Mouse (Mus musculus) G1E (cell line): ENCODE results near the gene Usp42. TPM values are rescaled to one million over a fixed set of nuclear protein-coding genes. Genes with fewer than 3 reads are reported as not detected.

Experiments used
- ATAC-seq: 2 replicates; pipeline ENCODE4 v1.8.0; 2016; ENCODE audit warnings: mild to moderate bottlenecking; ENCODE audit not compliant: insufficient number of reproducible peaks, poor library complexity, low FRiP score, severe bottlenecking; ENCODE audit errors: extremely low read depth
- DNase-seq: peaks from one replicate; pipeline ENCODE4 v3.0.0; 2012; ENCODE audit warnings: low spot score
- H3K27me3 ChIP-seq: 2 replicates; pipeline ENCODE4 v1.6.1; 2012; ENCODE audit warnings: mild to moderate bottlenecking, low read length, inconsistent platforms; ENCODE audit not compliant: insufficient read depth
- H3K36me3 ChIP-seq: replicated peaks from 2 replicates; pipeline ENCODE3; 2012; ENCODE audit warnings: mild to moderate bottlenecking, inconsistent platforms
- H3K4me1 ChIP-seq: 2 replicates; pipeline ENCODE4 v1.6.1; 2012; ENCODE audit warnings: low read depth, low read length, inconsistent platforms, mixed read lengths; ENCODE audit not compliant: insufficient read depth
- H3K4me3 ChIP-seq: 2 replicates; pipeline ENCODE4 v1.5.1; 2012; ENCODE audit warnings: low read depth, mild to moderate bottlenecking, inconsistent platforms, low read length, moderate library complexity, mixed read lengths
- H3K9me3 ChIP-seq: replicated peaks from 2 replicates; pipeline ENCODE4 v1.6.1; 2012; ENCODE audit warnings: inconsistent platforms
- CTCF ChIP-seq: IDR thresholded peaks from 2 replicates; pipeline ENCODE4 v1.5.1; 2012; ENCODE audit warnings: low read depth, low read length, inconsistent platforms, mixed read lengths
- GATA1 ChIP-seq: IDR thresholded peaks from 2 replicates; pipeline ENCODE4 v1.6.1; 2012; ENCODE audit warnings: borderline replicate concordance, low read length, inconsistent platforms, mixed read lengths
- GATA2 ChIP-seq: IDR thresholded peaks from 2 replicates; pipeline ENCODE4 v1.6.1; 2012; ENCODE audit warnings: low read depth, low read length, inconsistent platforms, borderline replicate concordance
- POLR2AphosphoS5 ChIP-seq: IDR thresholded peaks from 2 replicates; pipeline ENCODE4 v1.6.1; 2012; ENCODE audit warnings: low read depth, low read length, inconsistent platforms; ENCODE audit not compliant: insufficient replicate concordance
- TAL1 ChIP-seq: conservative IDR thresholded peaks from 2 replicates; pipeline ENCODE4 v1.6.1; 2012; ENCODE audit warnings: low read depth, low read length, inconsistent platforms, mixed read lengths
- polyA plus RNA-seq: library from polyadenylated mRNA; stranded (reverse); fragments of >175 nt; gene quantifications from 2 replicates; pipeline ENCODE4 v1.2.3, GENCODE M21; 2012
- total RNA-seq, 2 experiments: library from RNA; stranded (forward) in 1 of 2; stranded (reverse) in 1 of 2; fragments of 200-1000 nt in 1 of 2; fragments of >200 nt in 1 of 2; fragmentation: Nextera tagmentation in 1 of 2; gene quantifications; 2 replicates each; pipeline ENCODE4 v1.2.3; 2014 to 2017

The Usp42 gene
- total and polyA plus RNA-seq, 3 experiments, result 5.6 to 34.7 (median 21.3) TPM

GRCm38 (mm10) chr5:143706030-143706821 lies 25.9 kb downstream of the Usp42 start:
- Histone ChIP-seq H3K27me3 (no peaks in the 10 kb centered on the region), H3K4me3 (no peak overlapping the region), H3K9me3 (no peaks in the 10 kb centered on the region), H3K4me1 (peaks cover 62% of the 10 kb centered on the region), H3K36me3 (peaks cover 95% of the 10 kb centered on the region)
- no peak for ATAC-seq
- no peak for DNase-seq
- no peak for TF ChIP-seq GATA1
- no peak for TF ChIP-seq CTCF
- TF ChIP-seq POLR2AphosphoS5, result no peak
- TF ChIP-seq TAL1, result no peak
- no peak for TF ChIP-seq GATA2

GRCm38 (mm10) chr5:143705659-143705982 lies 26.5 kb downstream of the Usp42 start:
- peaks cover 95% of the 10 kb centered on the region for H3K36me3 ChIP-seq
- ATAC-seq (no peak), DNase-seq (no peak)
- no peaks in the 10 kb centered on the region for H3K27me3 ChIP-seq
- no peaks in the 10 kb centered on the region for H3K9me3 ChIP-seq
- H3K4me3 ChIP-seq, result no peak overlapping the region; the same call in 1 of the 2 replicates
- no peak for TF ChIP-seq TAL1
- TF ChIP-seq POLR2AphosphoS5, result no peak
- TF ChIP-seq CTCF, result no peak
- no peak for TF ChIP-seq GATA1
- TF ChIP-seq GATA2, result no peak
- H3K4me1 ChIP-seq, result peaks cover 65% of the 10 kb centered on the region

GRCm38 (mm10) chr5:143704875-143705658 lies 27.0 kb downstream of the Usp42 start:
- Histone ChIP-seq H3K36me3 (peaks cover 100% of the 10 kb centered on the region), H3K4me3 (no peak overlapping the region), H3K27me3 (no peaks in the 10 kb centered on the region), H3K4me1 (peaks cover 70% of the 10 kb centered on the region), H3K9me3 (no peaks in the 10 kb centered on the region)
- DNase-seq (no peak), ATAC-seq (no peak)
- TF ChIP-seq GATA1, result no peak
- no peak for TF ChIP-seq CTCF
- no peak for TF ChIP-seq POLR2AphosphoS5
- no peak for TF ChIP-seq TAL1
- TF ChIP-seq GATA2, result no peak

GRCm38 (mm10) chr5:143701074-143701473 lies 31.0 kb downstream of the Usp42 start:
- Histone ChIP-seq H3K9me3 (no peaks in the 10 kb centered on the region), H3K27me3 (no peaks in the 10 kb centered on the region), H3K36me3 (peaks cover 100% of the 10 kb centered on the region), H3K4me1 (peaks cover 81% of the 10 kb centered on the region), H3K4me3 (no peak overlapping the region)
- no peak for DNase-seq
- no peak for ATAC-seq
- TF ChIP-seq CTCF (no peak), GATA2 (no peak), GATA1 (no peak), TAL1 (no peak), POLR2AphosphoS5 (no peak)

GRCm38 (mm10) chr5:143700247-143700646 lies 31.8 kb downstream of the Usp42 start:
- TF ChIP-seq GATA1, result no peak
- no peak for TF ChIP-seq GATA2
- TF ChIP-seq CTCF, result no peak
- TF ChIP-seq POLR2AphosphoS5, result no peak
- TF ChIP-seq TAL1, result no peak
- H3K4me3 ChIP-seq, result no peak overlapping the region
- ATAC-seq (no peak), DNase-seq (no peak)
- peaks cover 77% of the 10 kb centered on the region for H3K4me1 ChIP-seq
- no peaks in the 10 kb centered on the region for H3K27me3 ChIP-seq
- no peaks in the 10 kb centered on the region for H3K9me3 ChIP-seq
- peaks cover 100% of the 10 kb centered on the region for H3K36me3 ChIP-seq

GRCm38 (mm10) chr5:143698454-143698853 lies 33.6 kb downstream of the Usp42 start:
- Histone ChIP-seq H3K4me1 (peaks cover 77% of the 10 kb centered on the region), H3K27me3 (no peaks in the 10 kb centered on the region), H3K4me3 (no peak overlapping the region), H3K36me3 (peaks cover 100% of the 10 kb centered on the region), H3K9me3 (no peaks in the 10 kb centered on the region)
- ATAC-seq (no peak), DNase-seq (no peak)
- no peak for TF ChIP-seq CTCF
- no peak for TF ChIP-seq GATA1
- TF ChIP-seq POLR2AphosphoS5, result no peak
- no peak for TF ChIP-seq TAL1
- TF ChIP-seq GATA2, result no peak
